Mouse (Mus musculus): ENCODE results near the gene Lat. TPM values are rescaled to one million over a fixed set of nuclear protein-coding genes. Genes with fewer than 3 reads are reported as not detected.

The Lat gene
- polyA plus RNA-seq, 1 experiment from 2014 or later = 12.4 TPM

- Histone ChIP-seq H3K4me3 (replicated peaks) (no peak overlapping the region), H3K36me3 (peaks cover 40% of the 10 kb centered on the region), H3K4me1 (replicated peaks) (peaks cover 26% of the 10 kb centered on the region), H3K27ac (no peak overlapping the region), H3K9me3 (replicated peaks) (no peaks in the 10 kb centered on the region), H3K4me2 (no peak overlapping the region), H3K9ac (no peak overlapping the region), H3K27me3 (no peaks in the 10 kb centered on the region)
- ATAC-seq (ENCODE audit: low read depth) (no peak), DNase-seq (no peak)
- WGBS (ENCODE audit: insufficient replicate concordance) = 68% methylated on average over 10 of the region's 10 CpGs
These were observed 1.7 kb downstream of the Lat start for GRCm38 (mm10) chr7:126367636-126368035.

GRCm38 (mm10) chr7:126363038-126363437, 6.3 kb downstream of the Lat start:
- Histone ChIP-seq H3K36me3 (0 out of 2 replicates have a peak, but pooled peaks cover 6% of the 10 kb centered on the region), H3K4me3 (replicated peaks) (no peak overlapping the region), H3K4me2 (no peak overlapping the region), H3K27ac (no peak overlapping the region), H3K4me1 (replicated peaks) (peaks cover 36% of the 10 kb centered on the region), H3K9ac (no peak overlapping the region), H3K27me3 (no peaks in the 10 kb centered on the region), H3K9me3 (replicated peaks) (no peaks in the 10 kb centered on the region)
- 40% methylated on average over 6 of the region's 6 CpGs for WGBS (ENCODE audit: insufficient replicate concordance)
- ATAC-seq (ENCODE audit: low read depth) (peak; percentile 61; the same call in 1 of the 2 replicates), DNase-seq (no peak)

- Histone ChIP-seq H3K36me3 (0 out of 2 replicates have a peak, but pooled peaks cover 3% of the 10 kb centered on the region), H3K4me3 (replicated peaks) (no peak overlapping the region), H3K4me2 (no peak overlapping the region), H3K9ac (no peak overlapping the region), H3K27me3 (no peaks in the 10 kb centered on the region), H3K27ac (no peak overlapping the region), H3K9me3 (replicated peaks) (no peaks in the 10 kb centered on the region), H3K4me1 (replicated peaks) (peaks cover 76% of the 10 kb centered on the region)
- 70% methylated on average over 13 of the region's 13 CpGs for WGBS (ENCODE audit: insufficient replicate concordance)
- no peak for ATAC-seq (ENCODE audit: low read depth)
- DNase-seq = peak; percentile 28
These were observed 10.3 kb downstream of the Lat start for GRCm38 (mm10) chr7:126359049-126359448.

GRCm38 (mm10) chr7:126358413-126358812, 11.0 kb downstream of the Lat start:
- DNase-seq (no peak), ATAC-seq (ENCODE audit: low read depth) (no peak)
- WGBS (ENCODE audit: insufficient replicate concordance) = 87% methylated on average over 9 of the region's 9 CpGs
- H3K9me3 ChIP-seq (replicated peaks) = no peaks in the 10 kb centered on the region
- H3K4me1 ChIP-seq (replicated peaks) = peaks cover 77% of the 10 kb centered on the region
- no peaks in the 10 kb centered on the region for H3K27me3 ChIP-seq
- no peaks in the 10 kb centered on the region for H3K36me3 ChIP-seq
- no peak overlapping the region for H3K27ac ChIP-seq
- no peak overlapping the region for H3K9ac ChIP-seq
- H3K4me3 ChIP-seq (replicated peaks) = no peak overlapping the region
- H3K4me2 ChIP-seq = no peak overlapping the region

- H3K9me3 ChIP-seq (replicated peaks) = no peaks in the 10 kb centered on the region
- H3K27ac ChIP-seq = peak overlapping the region; percentile 60; the same call in 1 of the 2 replicates
- no peak overlapping the region for H3K4me3 ChIP-seq (replicated peaks)
- no peak for DNase-seq
- H3K4me1 ChIP-seq (replicated peaks) = peaks cover 74% of the 10 kb centered on the region
- H3K9ac ChIP-seq = no peak overlapping the region
- ATAC-seq (ENCODE audit: low read depth) = no peak
- 83% methylated on average over 6 of the region's 6 CpGs for WGBS (ENCODE audit: insufficient replicate concordance)
- H3K4me2 ChIP-seq = no peak overlapping the region; the same call in 1 of the 2 replicates
- H3K36me3 ChIP-seq = no peaks in the 10 kb centered on the region
- no peaks in the 10 kb centered on the region for H3K27me3 ChIP-seq
These were observed 11.5 kb downstream of the Lat start for GRCm38 (mm10) chr7:126357838-126358237.

GRCm38 (mm10) chr7:126356793-126357591, 12.4 kb downstream of the Lat start:
- WGBS (ENCODE audit: insufficient replicate concordance) = 14% methylated on average over 7 of the region's 7 CpGs
- H3K4me2 ChIP-seq = peak overlapping the region; percentile 62
- H3K9ac ChIP-seq = peak overlapping the region; percentile 44; the same call in 1 of the 2 replicates
- peaks cover 67% of the 10 kb centered on the region for H3K4me1 ChIP-seq (replicated peaks)
- no peaks in the 10 kb centered on the region for H3K9me3 ChIP-seq (replicated peaks)
- peak overlapping the region; percentile 18; the same call in 1 of the 2 replicates for H3K4me3 ChIP-seq (replicated peaks)
- H3K27me3 ChIP-seq = no peaks in the 10 kb centered on the region
- ATAC-seq (ENCODE audit: low read depth) (peak; percentile 89), DNase-seq (peak; percentile 64)
- peak overlapping the region; percentile 77 for H3K27ac ChIP-seq
- no peaks in the 10 kb centered on the region for H3K36me3 ChIP-seq

GRCm38 (mm10) chr7:126355847-126356597, 13.3 kb downstream of the Lat start:
- Histone ChIP-seq H3K4me1 (replicated peaks) (peaks cover 65% of the 10 kb centered on the region), H3K9me3 (replicated peaks) (no peaks in the 10 kb centered on the region), H3K36me3 (no peaks in the 10 kb centered on the region), H3K9ac (peak overlapping the region; percentile 44; the same call in 1 of the 2 replicates), H3K27ac (peak overlapping the region; percentile 77), H3K4me2 (0 out of 2 replicates have a peak overlapping the region, but pooled peaks have one; percentile 62), H3K27me3 (no peaks in the 10 kb centered on the region), H3K4me3 (replicated peaks) (no peak overlapping the region)
- WGBS (ENCODE audit: insufficient replicate concordance) = 44% methylated on average over 5 of the region's 5 CpGs
- ATAC-seq (ENCODE audit: low read depth) (no peak), DNase-seq (no peak)

GRCm38 (mm10) chr7:126354738-126355614, 14.4 kb downstream of the Lat start:
- H3K9me3 ChIP-seq (replicated peaks) = no peaks in the 10 kb centered on the region
- H3K4me1 ChIP-seq (replicated peaks) = peaks cover 64% of the 10 kb centered on the region
- 41% methylated on average over 14 of the region's 14 CpGs for WGBS (ENCODE audit: insufficient replicate concordance)
- no peaks in the 10 kb centered on the region for H3K36me3 ChIP-seq
- H3K27me3 ChIP-seq = no peaks in the 10 kb centered on the region
- H3K4me2 ChIP-seq = peak overlapping the region; percentile 10; the same call in 1 of the 2 replicates
- H3K27ac ChIP-seq = peak overlapping the region; percentile 77
- no peak overlapping the region for H3K4me3 ChIP-seq (replicated peaks)
- no peak overlapping the region for H3K9ac ChIP-seq
- DNase-seq (no peak), ATAC-seq (ENCODE audit: low read depth) (peak; percentile 40; the same call in 1 of the 2 replicates)

- Histone ChIP-seq H3K9ac (no peak overlapping the region), H3K4me3 (replicated peaks) (no peak overlapping the region), H3K9me3 (replicated peaks) (no peaks in the 10 kb centered on the region), H3K36me3 (no peaks in the 10 kb centered on the region), H3K4me1 (replicated peaks) (peaks cover 57% of the 10 kb centered on the region), H3K4me2 (no peak overlapping the region), H3K27ac (no peak overlapping the region; the same call in 1 of the 2 replicates), H3K27me3 (no peaks in the 10 kb centered on the region)
- ATAC-seq (ENCODE audit: low read depth) (no peak), DNase-seq (no peak)
- WGBS (ENCODE audit: insufficient replicate concordance) = 66% methylated on average over 3 of the region's 3 CpGs
These were observed 15.4 kb downstream of the Lat start for GRCm38 (mm10) chr7:126353994-126354365.

- Histone ChIP-seq H3K9ac (no peak overlapping the region), H3K4me2 (no peak overlapping the region), H3K27ac (no peak overlapping the region), H3K36me3 (no peaks in the 10 kb centered on the region), H3K27me3 (no peaks in the 10 kb centered on the region), H3K9me3 (replicated peaks) (no peaks in the 10 kb centered on the region), H3K4me3 (replicated peaks) (no peak overlapping the region), H3K4me1 (replicated peaks) (peaks cover 59% of the 10 kb centered on the region)
- WGBS (ENCODE audit: insufficient replicate concordance) = 47% methylated on average over 11 of the region's 11 CpGs
- ATAC-seq (ENCODE audit: low read depth) (no peak), DNase-seq (no peak)
These were observed 15.9 kb downstream of the Lat start for GRCm38 (mm10) chr7:126353251-126353993.

Data from liver, embryonic 13.5 days (tissue).